In genomic region chr2:34150560-34150959, GRCm38 (mm10) we compare ENCODE assay signal across 28 mouse cellular contexts.
DNase-seq lines count a peak whose midpoint lies in the region; ATAC-seq and TF ChIP-seq lines count a peak whose summit lies in the region.
"Had no signal": no experiment of that assay in that cellular context is flagged by ENCODE, and none has a peak within 500 bp of the region (broad histone marks: within the 10 kb centered on the region; RNA-seq: fewer than 3 reads in every experiment).

No protein-coding gene starts in this region.

- DNase-seq in lung, postnatal 0 days (ENCODE audit: low spot score): peak; percentile 14
- no peak for DNase-seq in lung, postnatal 10 days
- DNase-seq in ES-E14 (ENCODE audit: low read depth, low spot score) (peak; percentile 17), ZHBTc4 (ENCODE audit: low read depth, low spot score) (peak; percentile 68)
- no peak for DNase-seq in adrenal gland, postnatal 25 days
- DNase-seq: adrenal gland, adult 2 months; adrenal gland, postnatal 14 days; cerebellum, adult 11-12 months; cerebellum, adult 8-10 months; cerebellum, postnatal 10 days; cerebellum, postnatal 36 days; embryo, embryonic 11 days; forebrain, postnatal 0 days; gastrocnemius, adult 2 months; gastrocnemius, postnatal 14 days; heart, adult 11 months had no signal

- TF ChIP-seq EP300 in lung, postnatal 0 days (IDR thresholded peaks at IDR 0.05): no peak

- H3K9me3 ChIP-seq in lung, postnatal 0 days (ENCODE audit: low read length): no peaks in the 10 kb centered on the region
- no peaks in the 10 kb centered on the region for H3K9me3 ChIP-seq in ES-E14 (ENCODE audit: control insufficient read depth, insufficient read depth, low read depth, low read length)
- H3K9me3 ChIP-seq in forebrain, embryonic 13.5 days (replicated peaks): no peaks in the 10 kb centered on the region
- H3K9me3 ChIP-seq in forebrain, embryonic 15.5 days: no peaks in the 10 kb centered on the region
- H3K9me3 ChIP-seq: embryonic facial prominence, embryonic 13.5 days; forebrain, embryonic 12.5 days; hindbrain, embryonic 13.5 days had no signal

- no peaks in the 10 kb centered on the region for H3K36me3 ChIP-seq in lung, postnatal 0 days (ENCODE audit: insufficient read depth, low read length)
- no peaks in the 10 kb centered on the region for H3K36me3 ChIP-seq in ES-E14 (ENCODE audit: control insufficient read depth, insufficient read depth, low read length, poor library complexity, severe bottlenecking)
- H3K36me3 ChIP-seq in forebrain, embryonic 13.5 days (ENCODE audit: poor library complexity, severe bottlenecking): no peaks in the 10 kb centered on the region
- no peaks in the 10 kb centered on the region for H3K36me3 ChIP-seq in forebrain, embryonic 15.5 days
- H3K36me3 ChIP-seq: embryonic facial prominence, embryonic 10.5 days; embryonic facial prominence, embryonic 13.5 days; forebrain, embryonic 12.5 days; hindbrain, embryonic 13.5 days had no signal

- WGBS in lung, postnatal 0 days: 70% methylated on average over 4 of the region's 4 CpGs
- WGBS in forebrain, embryonic 13.5 days: 87% methylated on average over 4 of the region's 4 CpGs
- WGBS in forebrain, embryonic 15.5 days: 94% methylated on average over 4 of the region's 4 CpGs

- TF ChIP-seq CTCF in lung, postnatal 0 days (IDR thresholded peaks at IDR 0.05): no peak

- no peak overlapping the region for H3K27ac ChIP-seq in lung, postnatal 0 days (ENCODE audit: low read length)
- no peak overlapping the region for H3K27ac ChIP-seq in ES-E14 (ENCODE audit: insufficient read depth, low read depth, low read length, poor library complexity, severe bottlenecking)
- H3K27ac ChIP-seq in forebrain, embryonic 13.5 days: no peak overlapping the region
- H3K27ac ChIP-seq in forebrain, embryonic 15.5 days (replicated peaks): no peak overlapping the region
- H3K27ac ChIP-seq: embryonic facial prominence, embryonic 10.5 days; embryonic facial prominence, embryonic 13.5 days; forebrain, embryonic 12.5 days; gastrocnemius, adult 2 months; hindbrain, embryonic 13.5 days had no signal

- in situ Hi-C loops in ES-E14 (cut with MboI; ENCODE audit: low sequenced_read_pairs in 2 of 2, unreplicated experiment in 2 of 2): no loop called here

- H3K4me3 ChIP-seq in lung, postnatal 0 days (ENCODE audit: low read depth, low read length): no peak overlapping the region
- H3K4me3 ChIP-seq in ES-E14 (ENCODE audit: insufficient read depth in 1 of 2, low read depth in 1 of 2, low read length in 2 of 2, poor library complexity in 1 of 2, severe bottlenecking in 1 of 2): no peak overlapping the region
- H3K4me3 ChIP-seq in forebrain, embryonic 13.5 days: no peak overlapping the region
- no peak overlapping the region for H3K4me3 ChIP-seq in forebrain, embryonic 15.5 days
- H3K4me3 ChIP-seq: embryonic facial prominence, embryonic 10.5 days; embryonic facial prominence, embryonic 13.5 days; erythroblast, embryonic 14.5 days; forebrain, embryonic 12.5 days; gastrocnemius, adult 2 months; hindbrain, embryonic 13.5 days had no signal

- no peak overlapping the region for H3K4me2 ChIP-seq in lung, postnatal 0 days (replicated peaks; ENCODE audit: low read depth, low read length)
- no peak overlapping the region for H3K4me2 ChIP-seq in forebrain, embryonic 13.5 days
- H3K4me2 ChIP-seq in forebrain, embryonic 15.5 days (replicated peaks): no peak overlapping the region
- H3K4me2 ChIP-seq: embryonic facial prominence, embryonic 13.5 days; forebrain, embryonic 12.5 days; heart, embryonic 11.5 days; hindbrain, embryonic 13.5 days had no signal

- H3K27me3 ChIP-seq in lung, postnatal 0 days (replicated peaks; ENCODE audit: insufficient read depth, low read length): no peaks in the 10 kb centered on the region
- H3K27me3 ChIP-seq in forebrain, embryonic 13.5 days: peaks cover 22% of the 10 kb centered on the region
- H3K27me3 ChIP-seq in forebrain, embryonic 15.5 days: no peaks in the 10 kb centered on the region
- H3K27me3 ChIP-seq: hindbrain, embryonic 13.5 days had no signal

- ATAC-seq in lung, postnatal 0 days: no peak; the same call in 1 of the 2 replicates
- ATAC-seq in forebrain, embryonic 13.5 days: no peak
- ATAC-seq in forebrain, embryonic 15.5 days (replicated peaks): no peak
- ATAC-seq: CD4-positive, CD25-positive, alpha-beta regulatory T cell, adult 4 months; forebrain, postnatal 0 days; hindbrain, embryonic 16.5 days; inflammation-experienced regulatory T-cells, adult 6 months; intestine, embryonic 16.5 days had no signal

- no peaks in the 10 kb centered on the region for H3K4me1 ChIP-seq in lung, postnatal 0 days (ENCODE audit: insufficient read depth, low read depth, low read length)
- H3K4me1 ChIP-seq in ES-E14 (ENCODE audit: control insufficient read depth in 2 of 2, insufficient read depth in 2 of 2, low read length in 2 of 2, poor library complexity in 1 of 2): no peaks in the 10 kb centered on the region; a peak in 1 of 4 replicates
- H3K4me1 ChIP-seq in forebrain, embryonic 13.5 days: no peaks in the 10 kb centered on the region
- 0 out of 2 replicates have a peak, but pooled peaks cover under 1% of the 10 kb centered on the region for H3K4me1 ChIP-seq in forebrain, embryonic 15.5 days
- H3K4me1 ChIP-seq: embryonic facial prominence, embryonic 13.5 days had no signal

- H3K9ac ChIP-seq in lung, postnatal 0 days (replicated peaks; ENCODE audit: low read depth): no peak overlapping the region
- no peak overlapping the region for H3K9ac ChIP-seq in ES-E14 (ENCODE audit: insufficient read depth, low read depth, low read length, poor library complexity, severe bottlenecking)
- no peak overlapping the region for H3K9ac ChIP-seq in forebrain, embryonic 13.5 days
- H3K9ac ChIP-seq in forebrain, embryonic 15.5 days (replicated peaks): no peak overlapping the region
- H3K9ac ChIP-seq: embryonic facial prominence, embryonic 13.5 days; forebrain, embryonic 12.5 days; forebrain, postnatal 0 days; hindbrain, embryonic 13.5 days had no signal

TF ChIP-seq in ES-E14, 5 proteins besides CTCF, POLR2A, EP300 and RAD21:
- TF ChIP-seq HCFC1 (IDR thresholded peaks at IDR 0.05; ENCODE audit: borderline replicate concordance, insufficient read depth, low read length) (no peak), MAFK (IDR thresholded peaks at IDR 0.05; ENCODE audit: insufficient read depth, low read depth, low read length) (no peak), CHD2 (IDR thresholded peaks at IDR 0.05; ENCODE audit: low read depth, low read length) (no peak), ZNF384 (IDR thresholded peaks at IDR 0.05; ENCODE audit: low read depth, low read length) (no peak), ZC3H11A (IDR thresholded peaks at IDR 0.05; ENCODE audit: borderline replicate concordance, low read depth, low read length) (no peak)

Comparison
In these comparisons a context has a peak if more than half of its experiments do, and no peak if none do; other contexts are left out.
1. DNase-seq: peak in lung, postnatal 0 days (single experiment), ES-E14 (single experiment) and ZHBTc4 (single experiment); none in lung, postnatal 10 days (single experiment) and adrenal gland, postnatal 25 days (single experiment).